Mouse (Mus musculus) C2C12 (cell line): ENCODE measurements around the gene Tspyl1. TPM values are rescaled to one million over a fixed set of nuclear protein-coding genes. Genes with fewer than 3 reads are reported as not detected.

ENCODE experiments used
- H3K27me3 ChIP-seq: one replicate; pipeline ENCODE4 v1.6.1; 2011; ENCODE audit not compliant: control insufficient read depth, insufficient read depth, insufficient read length
- H3K36me3 ChIP-seq: one replicate; pipeline ENCODE4 v1.6.1; 2011; ENCODE audit not compliant: control insufficient read depth, insufficient read depth
- H3K4me3 ChIP-seq: one replicate; pipeline ENCODE4 v1.5.1; 2011; ENCODE audit warnings: mild to moderate bottlenecking, control low read depth; ENCODE audit not compliant: poor library complexity, insufficient read depth, severe bottlenecking
- H3K79me2 ChIP-seq: one replicate; pipeline ENCODE4 v1.6.1; 2011; ENCODE audit not compliant: control insufficient read depth, insufficient read depth
- H3K79me3 ChIP-seq: one replicate; pipeline ENCODE4 v1.6.1; 2011; ENCODE audit warnings: low read depth, control low read depth
- H3ac ChIP-seq: one replicate; pipeline ENCODE3; 2011; ENCODE audit warnings: low read depth; ENCODE audit not compliant: control insufficient read depth, insufficient read length
- CEBPB ChIP-seq: IDR thresholded peaks from one replicate; pipeline ENCODE4 v1.6.1; 2011; ENCODE audit warnings: low read depth, mild to moderate bottlenecking, control low read depth, moderate library complexity
- CTCF ChIP-seq: IDR thresholded peaks from one replicate; pipeline ENCODE4 v1.5.1; 2011; ENCODE audit not compliant: control insufficient read depth, insufficient read depth, insufficient read length
- FOSL1 ChIP-seq: IDR thresholded peaks from one replicate; pipeline ENCODE4 v1.8.0; 2011; ENCODE audit warnings: mild to moderate bottlenecking, low read length; ENCODE audit not compliant: poor library complexity, insufficient read depth, severe bottlenecking
- MAX ChIP-seq: IDR thresholded peaks from one replicate; pipeline ENCODE4 v1.6.1; 2011; ENCODE audit warnings: mild to moderate bottlenecking, control low read depth
- MYOD1 ChIP-seq: IDR thresholded peaks from one replicate; pipeline ENCODE4 v1.6.1; 2011; ENCODE audit warnings: low read depth; ENCODE audit not compliant: control insufficient read depth, insufficient read length
- MYOG ChIP-seq: IDR thresholded peaks from one replicate; pipeline ENCODE4 v1.6.1; 2011; ENCODE audit not compliant: control insufficient read depth, insufficient read length; ENCODE audit errors: extremely low read depth
- USF1 ChIP-seq: IDR thresholded peaks from one replicate; pipeline ENCODE4 v1.6.1; 2011; ENCODE audit warnings: low read depth, mild to moderate bottlenecking, control low read depth, moderate library complexity
- polyA plus RNA-seq: library from polyadenylated mRNA; unstranded; fragments of >200 nt; fragmentation: generic; extraction: Trizol; gene quantifications from one replicate; pipeline ENCODE4 v1.2.1, GENCODE M21; 2012; ENCODE audit warnings: missing spikeins

Gene Tspyl1
- polyA plus RNA-seq, 1 experiment: 15.5 TPM

GRCm38 (mm10) chr10:34326701-34327100 is 44.7 kb downstream of the Tspyl1 start:
- H3K79me3 ChIP-seq: no peaks in the 10 kb centered on the region
- H3K4me3 ChIP-seq: no peak overlapping the region
- H3K79me2 ChIP-seq: no peaks in the 10 kb centered on the region
- TF ChIP-seq FOSL1 (no peak), MYOD1 (no peak), MAX (no peak), CEBPB (no peak), MYOG (no peak), USF1 (no peak), CTCF (no peak)
- no peaks in the 10 kb centered on the region for H3K27me3 ChIP-seq
- no peaks in the 10 kb centered on the region for H3K36me3 ChIP-seq
- H3ac ChIP-seq: no peak overlapping the region

- Histone ChIP-seq H3K79me3 (no peaks in the 10 kb centered on the region), H3K27me3 (no peaks in the 10 kb centered on the region), H3K79me2 (no peaks in the 10 kb centered on the region), H3ac (no peak overlapping the region), H3K36me3 (no peaks in the 10 kb centered on the region), H3K4me3 (no peak overlapping the region)
- TF ChIP-seq MAX: no peak
- no peak for TF ChIP-seq USF1
Measured at GRCm38 (mm10) chr10:34327144-34327543, 45.2 kb downstream of the Tspyl1 start.

GRCm38 (mm10) chr10:34328310-34328709 is 46.3 kb downstream of the Tspyl1 start:
- H3K36me3 ChIP-seq: no peaks in the 10 kb centered on the region
- H3K4me3 ChIP-seq: no peak overlapping the region
- no peaks in the 10 kb centered on the region for H3K79me3 ChIP-seq
- TF ChIP-seq FOSL1: no peak
- peak; percentile 5 for TF ChIP-seq CTCF
- TF ChIP-seq USF1: no peak
- no peak for TF ChIP-seq MAX
- H3ac ChIP-seq: no peak overlapping the region
- no peaks in the 10 kb centered on the region for H3K27me3 ChIP-seq
- no peaks in the 10 kb centered on the region for H3K79me2 ChIP-seq

Other genes starting within 250 kb of the Tspyl1 start
- not detected for gene Trappc3l, start 244.6 kb upstream of the Tspyl1 start, polyA plus RNA-seq
- gene Calhm4, start 237.9 kb upstream of the Tspyl1 start, polyA plus RNA-seq: not detected
- 0.13 TPM for gene Calhm5, start 185.7 kb upstream of the Tspyl1 start, polyA plus RNA-seq
- gene Calhm6, start 154.2 kb upstream of the Tspyl1 start, polyA plus RNA-seq: not detected
- gene Dse, start 74.5 kb upstream of the Tspyl1 start, polyA plus RNA-seq: 8.7 TPM
- gene Tspyl4, start 15.3 kb downstream of the Tspyl1 start, polyA plus RNA-seq: 2.3 TPM
- 1.1 TPM for gene Col10a1, start 107.8 kb downstream of the Tspyl1 start, polyA plus RNA-seq
- gene Nt5dc1, start 136.4 kb downstream of the Tspyl1 start, polyA plus RNA-seq: 2.9 TPM
- 2.7 TPM for gene Frk, start 201.2 kb downstream of the Tspyl1 start, polyA plus RNA-seq